9 mouse cellular contexts compared by ENCODE assay signal in the genomic region with DNA sequence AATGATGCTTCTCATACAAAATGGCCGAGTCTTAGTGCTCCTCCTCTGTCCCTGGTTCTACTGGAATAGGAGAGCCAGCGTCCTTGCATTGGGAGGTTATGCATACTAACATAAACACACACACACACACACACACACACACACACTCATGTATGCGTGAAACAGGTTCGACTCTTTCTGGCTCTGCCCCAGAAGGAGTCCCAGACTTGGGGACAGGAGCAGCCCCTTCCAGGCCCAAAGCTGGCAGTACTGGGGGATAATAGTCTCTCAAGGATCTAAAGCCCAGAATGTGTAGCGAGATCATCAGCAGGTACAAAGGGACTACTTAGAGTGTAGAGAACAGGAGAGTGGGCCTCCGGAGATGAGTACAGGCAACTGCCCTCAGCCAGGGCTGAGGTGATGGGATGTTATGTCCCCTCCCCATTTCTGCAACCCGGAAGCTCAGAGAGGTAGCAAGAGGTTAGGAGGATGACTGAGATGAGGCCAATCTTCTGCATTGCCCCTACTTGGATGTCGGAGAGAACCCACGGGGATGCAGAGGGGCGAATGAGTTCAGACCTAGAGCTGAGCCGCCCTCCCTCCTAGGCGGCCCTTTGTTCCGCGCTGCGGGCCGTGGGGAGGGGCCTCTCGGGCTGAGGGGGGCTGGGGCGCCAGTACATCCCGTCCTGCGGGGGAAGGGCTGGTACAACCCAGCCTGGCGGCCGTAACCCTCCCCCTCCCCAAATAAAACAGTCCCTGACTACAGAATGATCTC. TPM values are rescaled to one million over a fixed set of nuclear protein-coding genes. Genes with fewer than 3 reads are reported as not detected.
A peak's percentile ranks its signal among the peaks of the same experiment; 100 is the strongest.
DNase-seq lines count a peak whose midpoint lies in the region; ATAC-seq lines count a peak whose summit lies in the region.
"Had no signal": no experiment of that assay in that cellular context is flagged by ENCODE, and none has a peak within 500 bp of the region (broad histone marks: within the 10 kb centered on the region; RNA-seq: fewer than 3 reads in every experiment).

No protein-coding gene starts in this region.

- DNase-seq in heart, adult 11 months = no peak
- peak; percentile 52 for DNase-seq in MN1 (ENCODE audit: low spot score)
- no peak for DNase-seq in thymus, postnatal 4 days
- DNase-seq in yolk sac, embryonic 10.5 days (ENCODE audit: low spot score) = no peak

- H3K4me3 ChIP-seq in heart, embryonic 14.5 days (ENCODE audit: control insufficient read depth in 1 of 2, insufficient read depth in 1 of 2, low read depth in 1 of 2, low read length in 2 of 2) = peak overlapping the region in 1 of 2 experiments; percentile 44; a peak in 2 of 4 replicates
- H3K4me3 ChIP-seq in embryonic facial prominence, embryonic 15.5 days (replicated peaks) = peak overlapping the region; percentile 43
- peak overlapping the region; percentile 43 for H3K4me3 ChIP-seq in limb, embryonic 15.5 days

- H3K27me3 ChIP-seq in heart, embryonic 14.5 days (ENCODE audit: control insufficient read depth, insufficient read depth, low read length) = peaks cover 72% of the 10 kb centered on the region
- peaks cover 67% of the 10 kb centered on the region for H3K27me3 ChIP-seq in embryonic facial prominence, embryonic 15.5 days
- H3K27me3 ChIP-seq in limb, embryonic 15.5 days = peaks cover 70% of the 10 kb centered on the region

- H3K9me3 ChIP-seq in heart, embryonic 14.5 days (ENCODE audit: control insufficient read depth, low read length) = no peaks in the 10 kb centered on the region
- no peaks in the 10 kb centered on the region for H3K9me3 ChIP-seq in embryonic facial prominence, embryonic 15.5 days (replicated peaks)
- no peaks in the 10 kb centered on the region for H3K9me3 ChIP-seq in limb, embryonic 15.5 days

- H3K36me3 ChIP-seq in heart, embryonic 14.5 days (ENCODE audit: control insufficient read depth, insufficient read depth, low read length) = no peaks in the 10 kb centered on the region
- no peaks in the 10 kb centered on the region for H3K36me3 ChIP-seq in embryonic facial prominence, embryonic 15.5 days
- H3K36me3 ChIP-seq in limb, embryonic 15.5 days = no peaks in the 10 kb centered on the region
- H3K36me3 ChIP-seq: G1E had no signal

- H3K27ac ChIP-seq in heart, embryonic 14.5 days (replicated peaks in 1 of 2; ENCODE audit: control insufficient read depth in 1 of 2, insufficient read depth in 1 of 2, low read depth in 2 of 2, low read length in 2 of 2) = no peak overlapping the region
- H3K27ac ChIP-seq in embryonic facial prominence, embryonic 15.5 days (replicated peaks) = no peak overlapping the region
- H3K27ac ChIP-seq in limb, embryonic 15.5 days = no peak overlapping the region

- no peak for ATAC-seq in heart, embryonic 14.5 days (ENCODE audit: insufficient number of reproducible peaks, insufficient read depth, low FRiP score, low read depth)
- no peak for ATAC-seq in embryonic facial prominence, embryonic 15.5 days (ENCODE audit: insufficient number of reproducible peaks, low FRiP score, low TSS enrichment, low read depth)
- ATAC-seq in limb, embryonic 15.5 days (ENCODE audit: insufficient number of reproducible peaks, low FRiP score, low TSS enrichment, low read depth) = no peak
- ATAC-seq in erythroid progenitor cell, adult 5-6 weeks (replicated peaks; ENCODE audit: low FRiP score, poor library complexity, severe bottlenecking) = no peak

- 11% methylated on average over 20 of the region's 22 CpGs for WGBS in heart, embryonic 14.5 days
- 6% methylated on average over 22 of the region's 22 CpGs for WGBS in embryonic facial prominence, embryonic 15.5 days
- WGBS in limb, embryonic 15.5 days = 9% methylated on average over 22 of the region's 22 CpGs

- H3K9ac ChIP-seq in heart, embryonic 14.5 days (ENCODE audit: low read length) = no peak overlapping the region
- H3K9ac ChIP-seq in embryonic facial prominence, embryonic 15.5 days = no peak overlapping the region
- H3K9ac ChIP-seq in limb, embryonic 15.5 days = no peak overlapping the region

- H3K4me2 ChIP-seq in heart, embryonic 14.5 days (ENCODE audit: low read length) = peak overlapping the region; percentile 68
- H3K4me2 ChIP-seq in embryonic facial prominence, embryonic 15.5 days (replicated peaks) = peak overlapping the region; percentile 70
- peak overlapping the region; percentile 76 for H3K4me2 ChIP-seq in limb, embryonic 15.5 days

- H3K4me1 ChIP-seq in heart, embryonic 14.5 days (ENCODE audit: control insufficient read depth in 2 of 2, insufficient read depth in 2 of 2, low read length in 2 of 2) = peaks cover 0 to 8% of the 10 kb centered on the region in 2 experiments; a peak in 3 of 4 replicates
- H3K4me1 ChIP-seq in embryonic facial prominence, embryonic 15.5 days = peaks cover 11% of the 10 kb centered on the region
- peaks cover 12% of the 10 kb centered on the region for H3K4me1 ChIP-seq in limb, embryonic 15.5 days

RNA-seq across cellular contexts. Expression of a gene that starts 1.1 kb away (rescaled TPM):
- 0.11 TPM in 1 of 2 replicates, not detected in the other for polyA plus RNA-seq in heart, embryonic 14.5 days (2014; fragmentation: Nextera tagmentation; extraction: Ambion mirVana)
- 0.39 and 0.42 TPM in 2 replicates for polyA plus RNA-seq in embryonic facial prominence, embryonic 15.5 days (2015; fragmentation: Nextera tagmentation; extraction: Ambion mirVana)
- polyA plus RNA-seq in limb, embryonic 15.5 days (2015; fragmentation: Nextera tagmentation; extraction: Ambion mirVana) = 0.15 TPM in 1 of 2 replicates, not detected in the other
- total RNA-seq in erythroid progenitor cell, adult 5-6 weeks (2015; ENCODE audit: low replicate concordance) = not detected in 2 replicates
- not detected in 2 replicates for total RNA-seq in erythroid progenitor cell, adult 5-6 weeks (2017; ENCODE audit: low replicate concordance)
- polyA plus RNA-seq: G1E had no signal

RNA-seq across cellular contexts. Expression of a gene that starts 22.8 kb away (rescaled TPM):
- polyA plus RNA-seq in heart, embryonic 14.5 days (2014; fragmentation: Nextera tagmentation; extraction: Ambion mirVana) = 22.6 and 24.7 TPM in 2 replicates
- polyA plus RNA-seq in embryonic facial prominence, embryonic 15.5 days (2015; fragmentation: Nextera tagmentation; extraction: Ambion mirVana) = 0.21 and 0.25 TPM in 2 replicates
- not detected in 2 replicates for polyA plus RNA-seq in limb, embryonic 15.5 days (2015; fragmentation: Nextera tagmentation; extraction: Ambion mirVana)
- total RNA-seq in erythroid progenitor cell, adult 5-6 weeks (2015; ENCODE audit: low replicate concordance) = not detected in 2 replicates
- total RNA-seq in erythroid progenitor cell, adult 5-6 weeks (2017; ENCODE audit: low replicate concordance) = not detected in 2 replicates
- polyA plus RNA-seq: G1E had no signal

RNA-seq across cellular contexts. Expression of a gene that starts 53.0 kb away (rescaled TPM):
- polyA plus RNA-seq in heart, embryonic 14.5 days (2014; fragmentation: Nextera tagmentation; extraction: Ambion mirVana) = 181 and 193 TPM in 2 replicates
- polyA plus RNA-seq in embryonic facial prominence, embryonic 15.5 days (2015; fragmentation: Nextera tagmentation; extraction: Ambion mirVana) = 268 and 282 TPM in 2 replicates
- 230 and 254 TPM in 2 replicates for polyA plus RNA-seq in limb, embryonic 15.5 days (2015; fragmentation: Nextera tagmentation; extraction: Ambion mirVana)
- total RNA-seq in erythroid progenitor cell, adult 5-6 weeks (2015; ENCODE audit: low replicate concordance) = 80.4 and 90.5 TPM in 2 replicates
- total RNA-seq in erythroid progenitor cell, adult 5-6 weeks (2017; ENCODE audit: low replicate concordance) = 24.1 and 26.0 TPM in 2 replicates

Comparison
In these comparisons a context has a peak if more than half of its experiments do, and no peak if none do; other contexts are left out.
1. RNA of a gene that starts 22.8 kb away (polyA plus RNA-seq): 22.6 to 24.7 TPM in heart, embryonic 14.5 days; 0.21 to 0.25 TPM in embryonic facial prominence, embryonic 15.5 days and not detected in limb, embryonic 15.5 days; every median in the first group is over 10 times any median in the second.
2. Peak in every context shown above with its lines, with median percentiles within 50 percentile points of each other: H3K4me2 ChIP-seq.